Mouse (Mus musculus) layer of hippocampus, postnatal 36 days (tissue): ENCODE data around the gene Six1. TPM values are rescaled to one million over a fixed set of nuclear protein-coding genes. Genes with fewer than 3 reads are reported as not detected.

Experiments
- DNase-seq, 2 experiments: peaks; one replicate each; pipeline ENCODE4 v3.0.0; 2022
- total RNA-seq, 2 experiments: library from RNA; stranded (reverse); gene quantifications; 2 replicates each; pipeline ENCODE4 v1.2.3; 2021

The Six1 gene
- total RNA-seq, 2 experiments from 2014 or later: 0.22 TPM; not detected in 1

GRCm38 (mm10) chr12:73049520-73050225 is 4.0 kb downstream of the Six1 start:
- no peak for DNase-seq

DNA sequence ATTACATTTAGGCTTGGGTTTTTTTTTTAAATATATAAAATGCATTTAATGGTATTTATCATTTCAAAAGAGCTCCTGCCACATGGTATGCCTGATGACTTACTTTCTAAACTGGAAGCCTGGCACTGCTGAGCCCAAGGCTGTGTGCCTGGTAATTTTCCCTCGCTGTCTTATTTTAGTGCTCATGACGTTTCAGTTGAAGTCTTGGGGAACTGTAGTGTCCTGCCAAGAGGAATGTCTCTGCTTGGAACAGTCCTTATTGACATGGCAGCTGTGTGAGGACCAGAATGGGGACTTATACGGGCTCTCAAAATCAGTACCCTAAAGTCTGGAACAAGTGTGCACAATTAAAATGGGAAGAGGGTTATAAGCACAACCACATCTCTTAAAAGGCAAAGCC is 5.2 kb downstream of the Six1 start:
- no peak for DNase-seq

- DNase-seq: no peak
These were observed 6.1 kb downstream of the Six1 start for GRCm38 (mm10) chr12:73047576-73047975.

DNA sequence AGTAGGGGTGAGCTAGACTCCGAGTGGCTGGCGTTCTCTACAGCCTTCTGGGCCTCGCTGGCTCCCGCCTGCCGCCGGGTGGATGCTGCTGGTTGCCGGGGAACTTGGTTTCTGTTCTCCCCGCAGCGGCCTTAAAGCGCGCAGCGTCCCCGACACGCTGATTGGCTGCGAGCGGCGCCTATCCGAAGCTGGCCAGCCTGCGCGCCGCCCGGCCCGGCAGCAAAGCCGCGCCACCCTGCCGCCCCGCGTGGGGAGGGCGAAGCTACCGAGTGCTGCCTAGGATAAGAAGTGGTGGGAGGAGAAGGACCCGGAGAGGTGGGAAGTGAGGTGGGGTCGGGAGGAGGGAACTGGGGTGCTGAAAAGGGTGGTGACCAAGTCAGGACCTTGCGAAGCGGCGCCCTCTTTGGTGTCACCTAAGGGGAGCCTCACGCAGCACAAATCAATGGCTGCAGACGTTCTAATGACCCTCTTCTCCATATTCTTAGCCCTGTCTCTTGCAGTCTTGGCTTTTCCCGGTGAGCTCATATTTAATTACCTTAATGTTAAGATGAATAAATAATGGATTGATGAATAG is 7.0 kb downstream of the Six1 start:
- peak; percentile 37 to 38 for DNase-seq

GRCm38 (mm10) chr12:73045724-73046606 is 7.7 kb downstream of the Six1 start:
- DNase-seq: no peak

GRCm38 (mm10) chr12:73045046-73045723 is 8.5 kb downstream of the Six1 start:
- DNase-seq: peak in 1 of 2 experiments; percentile 21

- DNase-seq: peak in 1 of 2 experiments; percentile 10
These were observed 9.3 kb downstream of the Six1 start for GRCm38 (mm10) chr12:73044221-73045045.

DNA sequence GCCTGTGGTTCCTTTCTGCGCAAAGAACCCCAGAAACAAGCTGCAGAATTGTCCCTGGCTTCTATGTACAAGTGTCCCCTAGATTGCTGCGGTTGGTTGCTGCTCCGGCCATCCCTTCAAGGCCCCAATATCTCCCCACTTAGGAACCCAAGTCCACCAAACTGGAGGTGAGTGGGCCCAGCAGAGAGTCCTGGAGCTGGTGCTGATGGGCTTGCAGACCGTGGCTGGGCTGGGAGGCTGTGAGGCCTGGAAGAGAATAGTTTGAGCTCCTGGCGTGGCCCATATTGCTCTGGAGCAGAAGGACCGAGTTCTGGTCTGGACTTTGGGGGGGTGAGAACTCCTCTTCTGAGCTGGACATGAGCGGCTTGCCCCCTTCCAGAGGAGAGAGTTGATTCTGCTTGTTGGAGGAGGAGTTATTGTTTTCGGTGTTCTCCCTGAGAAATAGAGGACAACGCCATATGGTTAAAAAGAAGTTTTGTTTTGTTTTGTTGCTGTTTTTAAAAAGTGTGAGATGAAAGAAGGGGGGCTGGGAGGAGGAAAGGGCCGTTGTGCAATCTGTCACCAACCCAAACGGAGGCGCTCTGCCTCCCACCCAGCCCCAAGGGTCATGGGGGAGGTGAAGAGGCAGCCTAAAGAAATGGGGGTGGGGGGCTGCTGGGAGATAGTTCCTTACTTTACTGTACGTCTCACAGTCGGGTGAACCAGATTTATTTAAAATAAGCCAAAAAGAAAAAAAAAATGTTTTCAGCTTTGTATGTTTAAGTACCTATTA is 10.1 kb downstream of the Six1 start:
- no peak for DNase-seq

GRCm38 (mm10) chr12:73042903-73043302 is 10.8 kb downstream of the Six1 start:
- no peak for DNase-seq

GRCm38 (mm10) chr12:73042406-73042805 is 11.3 kb downstream of the Six1 start:
- no peak for DNase-seq

GRCm38 (mm10) chr12:73041256-73041630 is 12.4 kb downstream of the Six1 start:
- no peak for DNase-seq

DNA sequence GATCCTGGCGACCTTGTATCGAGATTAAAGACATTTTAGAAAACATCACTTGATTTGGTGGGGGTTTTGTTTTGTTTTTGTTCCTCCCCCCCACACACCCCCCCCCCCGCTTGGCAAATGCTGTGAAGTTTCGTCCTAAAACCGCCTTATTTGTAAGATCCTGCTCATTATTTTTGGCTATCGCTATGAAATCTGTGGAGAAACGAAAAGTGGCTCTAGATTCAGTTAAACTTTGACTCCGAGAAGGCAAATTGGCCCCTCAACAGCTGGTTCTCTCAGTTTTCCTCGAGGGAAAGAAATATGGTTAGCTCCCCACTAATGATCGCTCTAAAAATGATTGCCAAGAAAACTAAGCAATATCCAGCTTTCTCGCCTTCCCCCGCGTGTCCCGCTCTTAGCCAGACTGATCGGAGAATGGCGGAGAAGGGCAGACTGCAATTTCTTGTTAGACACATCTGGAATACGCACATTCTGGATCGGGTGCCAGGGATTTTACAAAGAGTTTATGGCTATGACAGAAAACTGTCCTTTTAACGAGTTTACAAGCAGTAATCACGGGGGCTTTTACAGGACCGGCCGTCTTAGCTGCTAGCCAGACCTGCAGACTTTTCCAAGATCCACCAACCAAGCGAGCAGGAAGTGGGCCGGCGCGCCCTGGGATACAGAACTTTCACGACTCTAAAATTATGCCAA is 13.0 kb downstream of the Six1 start:
- no peak for DNase-seq

DNA sequence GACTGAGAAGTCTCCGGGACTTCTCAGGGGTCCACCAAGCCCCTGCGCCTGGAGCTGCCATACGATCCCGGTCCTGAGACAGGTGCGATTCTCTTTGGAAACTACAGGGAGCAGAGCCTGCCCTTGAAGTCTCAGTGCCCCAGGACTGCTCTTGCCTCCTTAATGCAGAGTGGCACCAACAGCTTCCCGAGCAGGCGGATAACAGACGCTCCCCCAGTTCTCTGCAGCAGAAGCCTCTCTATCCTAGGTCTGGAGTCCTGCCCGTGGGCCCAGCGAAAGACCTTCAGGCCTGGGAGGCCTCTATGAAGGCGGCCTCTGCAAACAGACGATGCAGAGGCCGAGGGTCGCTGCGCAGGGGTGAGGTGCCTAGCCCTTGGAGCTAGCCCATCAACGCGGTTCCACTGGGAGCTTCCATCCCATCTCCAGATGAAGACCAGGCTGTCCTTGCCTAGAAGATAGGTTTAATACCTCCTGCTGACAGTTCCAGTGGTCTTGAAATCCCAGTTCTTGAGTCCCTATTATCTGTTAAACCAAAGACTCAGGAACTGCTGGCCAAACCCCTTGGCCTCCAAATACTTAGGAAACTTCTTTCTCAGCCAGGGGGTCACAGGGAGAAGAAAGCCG is 13.6 kb downstream of the Six1 start:
- no peak for DNase-seq

- no peak for DNase-seq
These were observed 14.4 kb downstream of the Six1 start for GRCm38 (mm10) chr12:73038992-73039938.

DNA sequence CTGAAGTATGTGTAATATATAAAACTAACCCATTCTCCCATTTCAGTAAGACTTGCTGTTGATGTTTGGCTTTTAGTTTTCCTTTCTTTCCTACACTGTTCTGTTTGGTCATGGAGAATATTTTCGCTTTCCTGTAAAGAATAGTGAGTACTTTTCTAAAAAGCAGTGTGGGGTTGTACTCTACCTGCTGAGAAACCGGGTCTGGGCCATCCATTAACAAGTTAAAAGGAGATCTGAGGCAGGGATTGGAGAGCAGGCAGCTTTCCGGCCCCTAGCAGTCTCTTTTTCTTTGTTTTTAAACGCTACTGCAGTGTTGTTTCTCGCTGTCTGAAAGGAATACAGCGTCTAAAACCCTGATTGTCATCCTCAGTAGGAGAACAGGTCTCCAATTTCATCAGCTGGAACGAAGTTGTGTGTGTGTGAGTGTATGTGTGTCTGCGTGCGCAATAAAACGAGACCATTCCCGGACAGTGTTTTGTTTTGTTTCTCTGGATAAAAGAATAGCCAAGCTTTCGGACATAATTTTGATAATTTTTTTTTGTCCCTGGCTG is 15.2 kb downstream of the Six1 start:
- DNase-seq: no peak

GRCm38 (mm10) chr12:73037385-73038160 is 16.1 kb downstream of the Six1 start:
- DNase-seq: no peak
